Mouse (Mus musculus): ENCODE measurements at regions not wholly inside any gene's neighbourhood (a gene's known extent, or its start where the extent isn't known, plus 50 kb on each side); places are given as distances from the start of the nearest gene placed in this dataset.
"Not testable (repeated sequence)": the region's sequence is repeated elsewhere in the genome, so short reads cannot be mapped to it uniquely, and the experiment has no call there.

- DNase-seq: not testable (repeated sequence)
Observed at GRCm38 (mm10) chr19:8496561-8496960, 91.7 kb upstream of the Slc22a30 start.

- not testable (repeated sequence) for DNase-seq
Observed at GRCm38 (mm10) chr19:8497526-8497925, 92.6 kb upstream of the Slc22a30 start.

- peak; percentile 24 for DNase-seq
Observed at GRCm38 (mm10) chr19:8517721-8518120, 73.3 kb upstream of the Slc22a8 start.

- peak; percentile 64 for DNase-seq
Observed at GRCm38 (mm10) chr19:8518273-8518672, 72.8 kb upstream of the Slc22a8 start.

- DNase-seq: peak; percentile 11
Observed at GRCm38 (mm10) chr19:8518933-8519332, 72.1 kb upstream of the Slc22a8 start.

- no peak for DNase-seq
Observed at GRCm38 (mm10) chr19:8534597-8534996, 56.5 kb upstream of the Slc22a8 start.

GRCm38 (mm10) chr19:8536085-8536484 lies 55.0 kb upstream of the Slc22a8 start:
- DNase-seq: peak; percentile 15
